Mouse (Mus musculus) brain, embryonic 14.5 days (tissue): ENCODE measurements around the gene Traf6.
"Not testable (repeated sequence)": the region's sequence is repeated elsewhere in the genome, so short reads cannot be mapped to it uniquely, and the experiment has no call there.

ENCODE experiments used
- CTCF ChIP-seq: fragments of 200-500 bp; IDR thresholded peaks from 2 replicates; pipeline ENCODE4 v1.5.1; 2012; ENCODE audit warnings: inconsistent platforms, mild to moderate bottlenecking, moderate library complexity, borderline replicate concordance; ENCODE audit not compliant: insufficient read depth, insufficient read length; ENCODE audit errors: extremely low read depth
- POLR2A ChIP-seq: fragments of 200-500 bp; IDR thresholded peaks from 2 replicates; pipeline ENCODE4 v1.6.1; 2012; ENCODE audit warnings: mild to moderate bottlenecking, inconsistent platforms, borderline replicate concordance; ENCODE audit not compliant: poor library complexity, insufficient read depth, insufficient read length, severe bottlenecking; ENCODE audit errors: extremely low read depth

DNA sequence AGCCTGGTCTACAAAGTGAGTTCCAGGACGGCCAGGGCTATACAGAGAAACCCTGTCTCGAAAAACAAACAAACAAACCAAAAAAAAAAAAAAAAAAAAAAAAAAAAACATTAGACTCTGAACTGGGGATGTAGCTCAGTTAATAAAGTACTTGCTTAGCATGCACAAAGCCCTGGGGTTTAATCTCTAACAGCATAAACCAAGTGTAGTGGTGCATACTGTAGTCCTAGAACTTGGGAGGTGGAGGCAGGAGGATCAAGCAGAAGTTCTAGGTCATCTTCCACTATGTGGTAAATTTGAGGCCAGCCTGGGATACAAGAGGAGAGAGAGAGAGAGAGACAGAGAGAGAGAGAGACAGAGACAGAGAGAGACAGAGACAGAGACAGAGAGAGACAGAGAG is 67.4 kb downstream of the Traf6 start:
- TF ChIP-seq POLR2A, CTCF: not testable (repeated sequence)
